Mouse (Mus musculus): ENCODE data around the gene Agbl2. TPM values are rescaled to one million over a fixed set of nuclear protein-coding genes. Genes with fewer than 3 reads are reported as not detected.

The Agbl2 gene
- 0.76 and 0.84 TPM in 2 replicates for polyA plus RNA-seq (2015; fragmentation: Nextera tagmentation; extraction: Ambion mirVana)

DNA sequence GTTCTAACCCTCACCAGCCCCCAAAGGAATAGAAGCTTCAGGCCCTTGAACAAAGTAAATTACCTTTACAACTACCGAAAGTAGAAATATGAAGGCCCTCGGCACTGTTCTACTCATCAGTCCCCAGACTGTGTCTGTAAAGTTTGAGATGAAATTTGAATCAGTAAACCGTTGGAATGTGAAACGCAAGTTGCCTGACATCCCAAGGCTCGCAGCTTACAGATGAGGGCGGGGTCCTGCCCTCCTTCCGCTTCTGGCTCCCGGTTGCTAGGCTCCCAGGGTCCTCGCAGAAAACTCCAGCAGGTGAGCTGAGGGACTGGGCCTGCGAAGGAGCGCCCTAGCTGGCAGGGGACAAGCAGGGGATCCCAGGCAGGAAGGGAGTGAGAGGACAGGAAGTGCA is at the start of gene Agbl2:
TSS of gene Agbl2 (plus strand) at position 270 of the 400 bp plus-strand sequence.
- 3% methylated on average over 11 of the region's 11 CpGs for WGBS
- Histone ChIP-seq H3K4me3 (replicated peaks) (peak within 1 kb of the TSS; percentile 51), H3K36me3 (peaks cover 38% of the 10 kb centered on the region), H3K9ac (peak within 1 kb of the TSS; percentile 37), H3K27me3 (peaks cover 8% of the 10 kb centered on the region; the same call in 1 of the 2 replicates), H3K9me3 (replicated peaks) (no peaks in the 10 kb centered on the region), H3K4me2 (peak within 1 kb of the TSS; percentile 83), H3K4me1 (peaks cover 16% of the 10 kb centered on the region), H3K27ac (peak within 1 kb of the TSS; percentile 37; the same call in 1 of the 2 replicates)
- peak; percentile 80 for ATAC-seq (replicated peaks; ENCODE audit: low FRiP score)

GRCm38 (mm10) chr2:90735326-90735725 is 47.2 kb upstream of the Agbl2 start:
- WGBS = 86% methylated on average over 11 of the region's 11 CpGs
- H3K4me2 ChIP-seq = no peak overlapping the region
- ATAC-seq (replicated peaks; ENCODE audit: low FRiP score) = no peak
- H3K36me3 ChIP-seq = peaks cover 77% of the 10 kb centered on the region
- no peaks in the 10 kb centered on the region for H3K27me3 ChIP-seq
- no peak overlapping the region for H3K4me3 ChIP-seq (replicated peaks)
- no peaks in the 10 kb centered on the region for H3K4me1 ChIP-seq
- H3K9me3 ChIP-seq (replicated peaks) = no peaks in the 10 kb centered on the region
- no peak overlapping the region for H3K9ac ChIP-seq
- H3K27ac ChIP-seq = no peak overlapping the region

DNA sequence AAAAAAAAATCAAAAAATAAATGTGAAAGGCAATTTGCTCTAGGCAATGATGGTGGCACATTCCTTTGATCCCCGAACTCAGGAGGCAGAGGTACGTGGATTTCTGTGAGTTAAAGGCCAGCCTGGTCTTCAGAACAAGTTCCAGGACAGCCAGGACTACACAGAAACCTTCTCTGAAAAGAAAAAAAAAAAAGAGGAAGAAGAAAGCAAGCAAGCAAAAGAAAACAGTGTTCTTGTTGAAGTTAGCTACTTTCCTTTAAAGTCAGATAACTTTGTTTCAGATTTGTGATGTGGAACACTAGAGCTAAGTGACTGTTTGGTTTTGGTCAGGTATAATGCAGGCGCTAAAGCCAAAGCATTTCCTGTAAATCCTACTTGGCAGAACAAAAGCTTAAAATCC is 43.7 kb upstream of the Agbl2 start:
- Histone ChIP-seq H3K9ac (no peak overlapping the region), H3K4me1 (no peaks in the 10 kb centered on the region), H3K27me3 (no peaks in the 10 kb centered on the region), H3K9me3 (replicated peaks) (no peaks in the 10 kb centered on the region), H3K4me3 (replicated peaks) (no peak overlapping the region), H3K27ac (no peak overlapping the region), H3K4me2 (no peak overlapping the region), H3K36me3 (peaks cover 42% of the 10 kb centered on the region)
- 91% methylated on average over 3 of the region's 3 CpGs for WGBS
- ATAC-seq (replicated peaks; ENCODE audit: low FRiP score) = no peak

- Histone ChIP-seq H3K27me3 (no peaks in the 10 kb centered on the region), H3K9ac (no peak overlapping the region), H3K9me3 (replicated peaks) (no peaks in the 10 kb centered on the region), H3K4me2 (no peak overlapping the region), H3K4me1 (0 out of 2 replicates have a peak, but pooled peaks cover 2% of the 10 kb centered on the region), H3K4me3 (replicated peaks) (no peak overlapping the region), H3K27ac (no peak overlapping the region), H3K36me3 (peaks cover 37% of the 10 kb centered on the region)
- no peak for ATAC-seq (replicated peaks; ENCODE audit: low FRiP score)
- 91% methylated on average over 3 of the region's 3 CpGs for WGBS
Observed at GRCm38 (mm10) chr2:90739327-90739726, 43.2 kb upstream of the Agbl2 start.

- Histone ChIP-seq H3K27ac (no peak overlapping the region), H3K4me1 (0 out of 2 replicates have a peak, but pooled peaks cover 6% of the 10 kb centered on the region), H3K9ac (no peak overlapping the region), H3K4me2 (no peak overlapping the region), H3K27me3 (no peaks in the 10 kb centered on the region), H3K9me3 (replicated peaks) (no peaks in the 10 kb centered on the region), H3K36me3 (peaks cover 31% of the 10 kb centered on the region), H3K4me3 (replicated peaks) (no peak overlapping the region)
- ATAC-seq (replicated peaks; ENCODE audit: low FRiP score) = no peak
- 86% methylated on average over 5 of the region's 5 CpGs for WGBS
Observed at GRCm38 (mm10) chr2:90739921-90740320, 42.6 kb upstream of the Agbl2 start.

DNA sequence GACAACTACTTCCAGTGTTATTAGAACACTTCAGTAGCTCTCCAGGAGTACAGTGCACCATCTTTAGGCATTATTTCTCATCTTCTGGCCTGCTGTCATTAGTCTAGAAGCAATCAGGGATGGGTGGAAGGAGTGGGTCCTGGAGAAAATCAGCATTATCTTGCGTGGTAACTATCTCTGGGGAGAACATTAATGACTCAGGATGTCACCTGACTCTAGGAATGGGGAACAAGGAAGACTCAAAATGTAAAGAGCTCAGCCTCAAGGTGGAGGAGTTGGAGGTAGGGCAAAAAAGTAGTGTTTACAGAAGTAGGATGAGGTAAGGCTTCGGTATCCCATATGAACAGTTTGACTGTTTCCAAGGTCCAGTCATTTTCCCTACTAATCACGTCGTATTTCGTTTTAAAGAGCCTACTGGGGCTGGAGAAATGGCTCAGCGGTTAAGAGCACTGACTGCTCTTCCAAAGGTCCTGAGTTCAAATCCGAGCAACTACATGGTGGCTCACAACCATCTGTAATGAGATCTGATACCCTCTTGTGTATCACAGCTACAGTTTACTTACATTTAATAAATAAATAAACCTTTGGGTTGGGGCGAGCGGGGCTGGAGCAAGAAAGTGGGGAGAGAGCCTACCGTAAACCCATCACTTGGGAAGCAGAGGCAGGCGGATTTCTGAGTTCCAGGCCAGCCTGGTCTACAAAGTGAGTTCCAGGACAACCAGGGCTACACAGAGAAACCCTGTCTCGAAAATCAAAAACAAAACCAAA is 38.1 kb upstream of the Agbl2 start:
- peak overlapping the region; percentile 98 for H3K27ac ChIP-seq
- peak overlapping the region; percentile 98 for H3K4me3 ChIP-seq (replicated peaks)
- no peaks in the 10 kb centered on the region for H3K9me3 ChIP-seq (replicated peaks)
- H3K4me2 ChIP-seq = peak overlapping the region; percentile 58
- H3K27me3 ChIP-seq = no peaks in the 10 kb centered on the region
- H3K9ac ChIP-seq = 0 out of 2 replicates have a peak overlapping the region, but pooled peaks have one; percentile 7
- 66% methylated on average over 12 of the region's 12 CpGs for WGBS
- H3K36me3 ChIP-seq = peaks cover 22% of the 10 kb centered on the region
- ATAC-seq (replicated peaks; ENCODE audit: low FRiP score) = 0 out of 2 replicates have a peak, but pooled peaks have one; percentile 3
- H3K4me1 ChIP-seq = peaks cover 28% of the 10 kb centered on the region

- H3K4me2 ChIP-seq = peak within 1 kb of the TSS; percentile 69
- peak within 1 kb of the TSS; percentile 98 for H3K9ac ChIP-seq
- peak within 1 kb of the TSS; percentile 98 for H3K4me3 ChIP-seq (replicated peaks)
- ATAC-seq (replicated peaks; ENCODE audit: low FRiP score) = peak; percentile 100
- peaks cover 31% of the 10 kb centered on the region for H3K4me1 ChIP-seq
- no peaks in the 10 kb centered on the region for H3K27me3 ChIP-seq
- H3K36me3 ChIP-seq = peaks cover 29% of the 10 kb centered on the region
- peak within 1 kb of the TSS; percentile 98 for H3K27ac ChIP-seq
- under 1% methylated on average over 44 of the region's 44 CpGs for WGBS
- no peaks in the 10 kb centered on the region for H3K9me3 ChIP-seq (replicated peaks)
Observed at GRCm38 (mm10) chr2:90745053-90745678, 37.4 kb upstream of the Agbl2 start, which contains the start of gene Fnbp4. Fnbp4 (plus strand) TSS chr2:90745370.

DNA sequence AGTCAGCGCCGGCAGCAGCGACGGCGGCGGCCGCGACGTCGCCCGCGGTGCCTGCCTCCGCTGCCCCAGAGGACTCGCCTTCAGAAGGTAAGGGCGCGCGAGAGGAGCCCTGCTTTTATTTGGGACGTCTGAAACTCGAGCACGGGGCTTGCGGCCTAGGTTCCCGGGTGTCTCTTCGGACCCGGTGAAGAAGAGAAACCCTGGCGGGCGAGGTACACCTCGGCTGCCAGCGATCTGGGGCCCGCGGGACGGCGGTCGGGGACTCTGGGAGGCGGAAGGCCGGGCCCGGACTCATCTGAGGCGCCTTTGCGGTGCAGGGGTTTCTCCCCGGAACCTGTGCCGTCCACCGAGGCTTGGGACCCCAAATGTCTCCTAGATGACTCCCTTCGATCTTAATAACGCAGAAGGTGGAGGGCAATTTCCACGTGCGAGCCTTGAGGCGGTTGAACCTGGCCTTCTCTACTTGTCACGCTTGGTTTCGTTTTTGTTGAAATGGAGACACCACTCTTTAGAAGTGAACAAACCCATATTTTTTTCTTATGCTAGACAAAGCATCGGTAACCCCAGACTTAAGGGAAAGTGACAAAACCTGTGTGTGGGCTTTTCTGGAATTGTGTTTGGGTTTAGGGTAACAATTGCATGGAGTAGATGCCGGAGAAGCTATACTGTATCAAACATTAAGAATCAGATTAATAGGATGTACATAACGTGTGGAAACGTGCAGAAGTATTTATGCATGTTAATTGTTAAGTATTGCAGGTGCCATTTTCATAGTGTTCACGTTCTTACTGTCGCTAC is 36.6 kb upstream of the Agbl2 start:
- Histone ChIP-seq H3K4me1 (peaks cover 31% of the 10 kb centered on the region), H3K4me2 (peak overlapping the region; percentile 69), H3K27me3 (no peaks in the 10 kb centered on the region), H3K4me3 (replicated peaks) (peak overlapping the region; percentile 98), H3K36me3 (peaks cover 37% of the 10 kb centered on the region), H3K9me3 (replicated peaks) (no peaks in the 10 kb centered on the region), H3K9ac (peak overlapping the region; percentile 98), H3K27ac (peak overlapping the region; percentile 98)
- peak; percentile 67 for ATAC-seq (replicated peaks; ENCODE audit: low FRiP score)
- WGBS = under 1% methylated on average over 54 of the region's 54 CpGs

DNA sequence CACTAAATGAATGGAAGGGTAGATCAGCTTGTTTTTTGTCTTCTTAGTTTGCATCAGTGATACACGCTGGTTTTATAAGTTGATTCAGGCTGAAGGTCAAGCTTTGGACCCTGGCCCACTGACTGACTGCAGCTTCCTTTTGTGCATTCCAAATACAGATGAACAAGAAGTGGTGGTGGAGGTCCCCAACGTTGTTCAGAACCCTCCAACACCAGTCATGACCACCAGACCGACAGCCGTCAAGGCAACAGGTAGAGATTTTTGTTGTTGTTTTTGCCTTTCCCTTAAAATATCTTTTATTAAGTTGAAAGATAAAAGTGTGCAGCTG is 36.0 kb upstream of the Agbl2 start:
- peak overlapping the region; percentile 98 for H3K27ac ChIP-seq
- WGBS = 6% methylated on average over 4 of the region's 4 CpGs
- no peaks in the 10 kb centered on the region for H3K27me3 ChIP-seq
- H3K4me1 ChIP-seq = peaks cover 31% of the 10 kb centered on the region
- peaks cover 42% of the 10 kb centered on the region for H3K36me3 ChIP-seq
- no peaks in the 10 kb centered on the region for H3K9me3 ChIP-seq (replicated peaks)
- H3K9ac ChIP-seq = peak overlapping the region; percentile 98
- ATAC-seq (replicated peaks; ENCODE audit: low FRiP score) = no peak
- peak overlapping the region; percentile 98 for H3K4me3 ChIP-seq (replicated peaks)
- H3K4me2 ChIP-seq = peak overlapping the region; percentile 69

DNA sequence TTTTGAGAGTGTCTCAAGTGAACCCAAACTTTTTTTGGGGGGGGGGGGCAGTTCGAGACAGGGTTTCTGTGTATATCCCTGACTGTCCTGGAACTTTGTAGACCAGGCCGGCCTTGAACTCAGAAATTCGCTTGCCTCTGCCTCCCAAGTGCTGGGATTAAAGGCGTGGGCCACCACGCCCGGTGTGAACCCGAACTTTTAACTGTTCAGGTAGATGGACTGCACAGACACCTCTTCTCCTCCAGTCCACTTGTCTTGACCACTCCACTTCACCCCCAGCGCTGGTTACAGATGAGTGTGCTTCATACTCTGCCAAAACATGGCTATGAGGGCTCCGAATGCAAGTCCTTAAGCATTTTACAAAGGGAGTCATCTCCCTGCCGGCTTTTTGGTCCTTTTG is 35.4 kb upstream of the Agbl2 start:
- no peak overlapping the region for H3K27ac ChIP-seq
- H3K36me3 ChIP-seq = peaks cover 48% of the 10 kb centered on the region
- no peaks in the 10 kb centered on the region for H3K27me3 ChIP-seq
- no peaks in the 10 kb centered on the region for H3K9me3 ChIP-seq (replicated peaks)
- peak overlapping the region; percentile 69 for H3K4me2 ChIP-seq
- H3K4me1 ChIP-seq = peaks cover 31% of the 10 kb centered on the region
- ATAC-seq (replicated peaks; ENCODE audit: low FRiP score) = no peak
- peak overlapping the region; percentile 98 for H3K4me3 ChIP-seq (replicated peaks)
- H3K9ac ChIP-seq = peak overlapping the region; percentile 98; the same call in 1 of the 2 replicates
- WGBS = 90% methylated on average over 10 of the region's 10 CpGs

DNA sequence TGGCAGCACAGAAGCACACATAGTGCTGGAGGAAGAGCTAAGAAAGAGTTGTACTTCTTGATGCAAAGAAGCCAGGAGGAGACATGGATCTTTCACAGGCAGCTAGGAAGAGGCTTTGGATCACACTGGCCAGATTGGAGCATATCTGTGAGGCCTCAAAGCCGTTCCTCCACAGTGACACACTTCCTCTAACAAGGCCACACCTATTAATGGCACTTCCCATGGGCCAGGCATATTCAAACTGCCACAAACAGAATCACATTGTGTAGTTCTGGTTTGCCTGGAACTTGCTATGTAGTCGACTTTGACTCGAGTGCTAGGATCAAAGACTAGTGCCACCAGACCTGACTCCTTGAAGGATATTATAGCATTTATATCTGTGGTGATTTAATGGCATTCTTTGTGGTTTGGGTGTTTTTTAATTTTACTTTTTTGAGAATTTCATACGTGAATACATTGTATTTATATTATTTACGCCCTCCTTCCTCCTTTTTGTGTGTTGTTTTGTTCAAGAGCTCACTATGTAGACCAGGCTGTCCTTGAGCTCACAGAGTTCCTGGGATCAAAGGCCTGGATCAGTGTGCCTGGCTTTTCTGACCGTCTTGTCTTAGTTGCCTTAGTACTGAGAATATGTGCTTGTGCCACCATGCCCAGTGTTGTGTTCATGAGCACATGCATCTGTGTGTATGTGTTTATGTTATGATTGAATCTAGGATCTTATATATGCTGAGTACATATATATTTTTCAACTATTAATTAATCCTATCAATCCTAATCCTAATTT is 32.7 kb upstream of the Agbl2 start:
- 82% methylated on average over 6 of the region's 6 CpGs for WGBS
- no peak overlapping the region for H3K4me3 ChIP-seq (replicated peaks)

More for the DNA sequence above, 32.7 kb upstream of the Agbl2 start:
- H3K9me3 ChIP-seq (replicated peaks) = no peaks in the 10 kb centered on the region
- no peak overlapping the region for H3K4me2 ChIP-seq
- H3K36me3 ChIP-seq = peaks cover 74% of the 10 kb centered on the region
- H3K4me1 ChIP-seq = peaks cover 25% of the 10 kb centered on the region
- no peak overlapping the region for H3K9ac ChIP-seq
- no peak overlapping the region for H3K27ac ChIP-seq
- no peaks in the 10 kb centered on the region for H3K27me3 ChIP-seq
- ATAC-seq (replicated peaks; ENCODE audit: low FRiP score) = no peak
